Mouse (Mus musculus) intestine, postnatal 0 days (tissue): ENCODE results near the gene Lzic. TPM values are rescaled to one million over a fixed set of nuclear protein-coding genes. Genes with fewer than 3 reads are reported as not detected.

ENCODE experiments used
- ATAC-seq: fragments of 200-750 bp; cut with Nextera tagmentation; 2 replicates; pipeline ENCODE4 v1.8.0; 2017; ENCODE audit warnings: mild to moderate bottlenecking, moderate TSS enrichment, moderate library complexity
- H3K27ac ChIP-seq: fragments of 300-500 bp; sonication (generic); 2 replicates; pipeline ENCODE4 v1.5.1; 2014; ENCODE audit warnings: mild to moderate bottlenecking, low read depth, low read length, moderate library complexity
- H3K27me3 ChIP-seq: fragments of 300-500 bp; sonication (generic); replicated peaks from 2 replicates; pipeline ENCODE4 v1.6.1; 2014; ENCODE audit warnings: low read length, mixed read lengths; ENCODE audit not compliant: control insufficient read depth, insufficient read depth
- H3K36me3 ChIP-seq: fragments of 300-500 bp; sonication (generic); 2 replicates; pipeline ENCODE4 v1.6.1; 2014; ENCODE audit warnings: mild to moderate bottlenecking, moderate library complexity; ENCODE audit not compliant: control insufficient read depth, insufficient read depth
- H3K4me1 ChIP-seq: fragments of 300-500 bp; sonication (generic); replicated peaks from 2 replicates; pipeline ENCODE4 v1.6.1; 2014; ENCODE audit warnings: antibody characterized with exemption, low read length, mixed read lengths; ENCODE audit not compliant: control insufficient read depth, insufficient read depth
- H3K4me2 ChIP-seq: fragments of 300-500 bp; sonication (generic); replicated peaks from 2 replicates; pipeline ENCODE4 v1.6.1; 2014; ENCODE audit warnings: low read depth, mild to moderate bottlenecking, moderate library complexity
- H3K4me3 ChIP-seq: fragments of 300-500 bp; sonication (generic); 2 replicates; pipeline ENCODE4 v1.5.1; 2014; ENCODE audit warnings: low read depth, low read length
- H3K9ac ChIP-seq: fragments of 300-500 bp; sonication (generic); 2 replicates; pipeline ENCODE4 v1.6.1; 2014; ENCODE audit warnings: mild to moderate bottlenecking, low read depth, low read length
- H3K9me3 ChIP-seq: fragments of 300-500 bp; sonication (generic); 2 replicates; pipeline ENCODE4 v1.6.1; 2016; ENCODE audit warnings: mixed run types; ENCODE audit not compliant: control insufficient read depth
- CTCF ChIP-seq: sonication (generic); IDR thresholded peaks from 2 replicates; pipeline ENCODE4 v1.5.1; 2016; ENCODE audit warnings: low read depth, mild to moderate bottlenecking, control low read depth, antibody characterized with exemption, moderate library complexity
- WGBS: fragments of 180-500 bp; shearing (Covaris S2); extraction: QIAGEN DNeasy Blood & Tissue Kit; methylation state at CpG from one replicate; pipeline ENCODE4 v1.1.7; 2014; 5-methylcytosine and 5-hydroxymethylcytosine counted together
- polyA plus RNA-seq: library from polyadenylated mRNA; unstranded; fragments of >200 nt; fragmentation: Nextera tagmentation; extraction: Ambion mirVana; gene quantifications from 2 replicates; pipeline ENCODE4 v1.2.1, GENCODE M21; 2015

Gene Lzic
- 31.7 and 31.9 TPM in 2 replicates for polyA plus RNA-seq

GRCm38 (mm10) chr4:149485053-149485824 is at the start of gene Lzic, which contains the start of gene Nmnat1:
Gene Lzic, plus strand, starts transcription at chr4:149485229.
Gene Nmnat1, minus strand, starts transcription at chr4:149485202.
- WGBS: under 1% methylated on average over 60 of the region's 60 CpGs
- peak; percentile 44 for TF ChIP-seq CTCF
- ATAC-seq: peak; percentile 89

DNA sequence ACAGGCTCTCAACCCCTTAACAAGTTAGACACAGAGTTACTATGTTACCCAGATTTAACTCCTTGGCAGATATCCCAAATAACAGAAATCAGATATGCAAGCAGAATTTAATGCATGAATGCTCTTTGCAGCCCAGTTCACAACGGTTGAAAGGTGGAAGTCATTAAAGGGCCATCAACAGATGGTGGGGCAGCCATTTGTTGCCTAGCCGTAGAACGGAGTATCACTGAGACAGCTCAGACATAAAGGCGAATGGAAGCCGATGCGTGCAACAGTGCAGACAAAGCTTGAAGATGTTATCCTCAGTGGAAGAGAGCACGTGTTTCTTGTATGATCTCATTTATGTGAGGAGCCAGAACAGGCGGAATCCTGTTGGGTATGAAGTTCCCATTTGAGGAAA is 44.5 kb upstream of the Lzic start:
- Histone ChIP-seq H3K27me3 (no peaks in the 10 kb centered on the region), H3K36me3 (no peaks in the 10 kb centered on the region)
- 73% methylated on average over 8 of the region's 8 CpGs for WGBS

More at GRCm38 (mm10) chr4:149485053-149485824, at the start of gene Lzic, which contains the start of gene Nmnat1:
- H3K4me1 ChIP-seq: peaks cover 6% of the 10 kb centered on the region
- H3K27me3 ChIP-seq: no peaks in the 10 kb centered on the region
- H3K4me2 ChIP-seq: peak within 1 kb of the TSS; percentile 76
- H3K9ac ChIP-seq: peak within 1 kb of the TSS; percentile 53
- peaks cover 25% of the 10 kb centered on the region for H3K36me3 ChIP-seq
- no peaks in the 10 kb centered on the region for H3K9me3 ChIP-seq
- H3K27ac ChIP-seq: peak within 1 kb of the TSS; percentile 87
- peak within 1 kb of the TSS; percentile 72 for H3K4me3 ChIP-seq

GRCm38 (mm10) chr4:149442436-149442835 is 42.6 kb upstream of the Lzic start:
- Histone ChIP-seq H3K36me3 (no peaks in the 10 kb centered on the region), H3K4me1 (no peaks in the 10 kb centered on the region), H3K4me3 (no peak overlapping the region), H3K9me3 (no peaks in the 10 kb centered on the region), H3K9ac (no peak overlapping the region), H3K27ac (no peak overlapping the region), H3K4me2 (no peak overlapping the region), H3K27me3 (no peaks in the 10 kb centered on the region)
- 49% methylated on average over 3 of the region's 3 CpGs for WGBS
- no peak for ATAC-seq
- no peak for TF ChIP-seq CTCF

More for the DNA sequence above, 44.5 kb upstream of the Lzic start:
- TF ChIP-seq CTCF: no peak
- H3K9ac ChIP-seq: no peak overlapping the region
- no peak overlapping the region for H3K4me2 ChIP-seq
- H3K4me3 ChIP-seq: no peak overlapping the region
- H3K4me1 ChIP-seq: no peaks in the 10 kb centered on the region
- H3K9me3 ChIP-seq: no peaks in the 10 kb centered on the region
- no peak for ATAC-seq
- H3K27ac ChIP-seq: no peak overlapping the region

GRCm38 (mm10) chr4:149444465-149444864 is 40.6 kb upstream of the Lzic start:
- no peaks in the 10 kb centered on the region for H3K27me3 ChIP-seq
- 25% methylated on average over 1 of the region's 1 CpGs for WGBS
- no peak for TF ChIP-seq CTCF
- ATAC-seq: peak; percentile 55; the same call in 1 of the 2 replicates
- no peak overlapping the region for H3K4me3 ChIP-seq
- H3K9me3 ChIP-seq: no peaks in the 10 kb centered on the region
- H3K27ac ChIP-seq: no peak overlapping the region
- peak overlapping the region; percentile 54; the same call in 1 of the 2 replicates for H3K4me2 ChIP-seq
- no peaks in the 10 kb centered on the region for H3K4me1 ChIP-seq
- no peaks in the 10 kb centered on the region for H3K36me3 ChIP-seq
- no peak overlapping the region for H3K9ac ChIP-seq

DNA sequence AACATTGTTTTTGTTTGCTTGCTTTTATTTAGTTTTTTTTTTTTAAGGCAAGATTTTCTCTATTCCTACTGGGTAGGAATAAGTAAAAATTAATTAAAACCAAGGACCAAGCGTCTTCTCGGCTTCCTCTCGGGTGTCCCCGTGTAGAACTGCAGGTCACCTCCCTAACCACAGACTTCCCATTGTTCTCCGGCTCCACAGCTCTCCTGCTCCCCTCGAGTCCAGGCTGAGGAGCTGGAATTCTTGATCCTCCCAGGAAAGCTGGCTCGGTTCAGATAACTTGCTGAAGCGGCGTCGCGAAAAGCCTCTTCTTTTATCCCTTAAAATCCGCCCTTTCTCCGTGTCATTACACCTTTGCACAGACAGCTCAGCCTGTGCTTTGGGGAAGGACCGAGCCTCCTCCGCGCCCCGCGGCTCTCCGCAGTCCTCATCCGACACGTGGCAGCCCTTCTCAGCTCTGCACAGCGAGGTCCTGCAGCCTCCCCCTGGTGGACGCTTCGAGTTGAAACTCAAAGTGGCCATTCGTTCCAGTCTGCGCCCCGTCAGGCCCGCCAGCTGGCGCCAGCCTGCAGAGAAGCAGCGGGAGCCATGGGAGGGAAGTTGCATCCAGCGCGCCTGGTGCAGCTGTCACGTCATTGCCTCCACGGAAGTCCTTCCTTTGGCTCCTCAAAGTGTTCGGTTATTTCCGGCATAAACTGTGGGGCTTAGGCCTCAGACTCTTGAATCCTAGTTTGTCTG is 39.9 kb upstream of the Lzic start:
- Histone ChIP-seq H3K27ac (peak overlapping the region; percentile 68), H3K9ac (no peak overlapping the region), H3K36me3 (no peaks in the 10 kb centered on the region), H3K4me3 (peak overlapping the region; percentile 7; the same call in 1 of the 2 replicates), H3K4me1 (no peaks in the 10 kb centered on the region), H3K4me2 (peak overlapping the region; percentile 54), H3K9me3 (no peaks in the 10 kb centered on the region), H3K27me3 (no peaks in the 10 kb centered on the region)
- TF ChIP-seq CTCF: peak; percentile 99
- under 1% methylated on average over 36 of the region's 36 CpGs for WGBS
- peak; percentile 93 for ATAC-seq

GRCm38 (mm10) chr4:149445868-149446267 is 39.2 kb upstream of the Lzic start:
- H3K27me3 ChIP-seq: no peaks in the 10 kb centered on the region

More at GRCm38 (mm10) chr4:149445868-149446267, 39.2 kb upstream of the Lzic start:
- ATAC-seq: peak; percentile 25; the same call in 1 of the 2 replicates
- Histone ChIP-seq H3K9ac (no peak overlapping the region), H3K9me3 (no peaks in the 10 kb centered on the region), H3K4me3 (no peak overlapping the region), H3K27ac (peak overlapping the region; percentile 68), H3K4me2 (peak overlapping the region; percentile 54), H3K4me1 (no peaks in the 10 kb centered on the region), H3K36me3 (no peaks in the 10 kb centered on the region)
- 7% methylated on average over 11 of the region's 11 CpGs for WGBS
- no peak for TF ChIP-seq CTCF
